Mouse (Mus musculus): ENCODE measurements around the gene Arxes2. TPM values are rescaled to one million over a fixed set of nuclear protein-coding genes. Genes with fewer than 3 reads are reported as not detected.
"Not testable (repeated sequence)": the region's sequence is repeated elsewhere in the genome, so short reads cannot be mapped to it uniquely, and the experiment has no call there.

Gene Arxes2
- polyA plus RNA-seq, 1 experiment from 2014 or later = 65.3 TPM

- Histone ChIP-seq H3K27ac (ENCODE audit: low read length) (no peak overlapping the region), H3K9ac (ENCODE audit: low read depth, low read length) (no peak overlapping the region), H3K27me3 (replicated peaks; ENCODE audit: control insufficient read depth, insufficient read depth, low read length) (no peaks in the 10 kb centered on the region), H3K9me3 (ENCODE audit: control insufficient read depth, low read length) (no peaks in the 10 kb centered on the region), H3K36me3 (ENCODE audit: control insufficient read depth, insufficient read depth, low read length) (no peaks in the 10 kb centered on the region), H3K4me3 (ENCODE audit: low read length) (no peak overlapping the region), H3K4me1 (ENCODE audit: control insufficient read depth, insufficient read depth, low read length) (no peaks in the 10 kb centered on the region), H3K4me2 (ENCODE audit: low read depth, low read length) (no peak overlapping the region)
- no peak for ATAC-seq
- 68% methylated on average over 1 of the region's 1 CpGs for WGBS
Observed at GRCm38 (mm10) chrX:136030331-136030730, 36.7 kb downstream of the Arxes2 start.

DNA sequence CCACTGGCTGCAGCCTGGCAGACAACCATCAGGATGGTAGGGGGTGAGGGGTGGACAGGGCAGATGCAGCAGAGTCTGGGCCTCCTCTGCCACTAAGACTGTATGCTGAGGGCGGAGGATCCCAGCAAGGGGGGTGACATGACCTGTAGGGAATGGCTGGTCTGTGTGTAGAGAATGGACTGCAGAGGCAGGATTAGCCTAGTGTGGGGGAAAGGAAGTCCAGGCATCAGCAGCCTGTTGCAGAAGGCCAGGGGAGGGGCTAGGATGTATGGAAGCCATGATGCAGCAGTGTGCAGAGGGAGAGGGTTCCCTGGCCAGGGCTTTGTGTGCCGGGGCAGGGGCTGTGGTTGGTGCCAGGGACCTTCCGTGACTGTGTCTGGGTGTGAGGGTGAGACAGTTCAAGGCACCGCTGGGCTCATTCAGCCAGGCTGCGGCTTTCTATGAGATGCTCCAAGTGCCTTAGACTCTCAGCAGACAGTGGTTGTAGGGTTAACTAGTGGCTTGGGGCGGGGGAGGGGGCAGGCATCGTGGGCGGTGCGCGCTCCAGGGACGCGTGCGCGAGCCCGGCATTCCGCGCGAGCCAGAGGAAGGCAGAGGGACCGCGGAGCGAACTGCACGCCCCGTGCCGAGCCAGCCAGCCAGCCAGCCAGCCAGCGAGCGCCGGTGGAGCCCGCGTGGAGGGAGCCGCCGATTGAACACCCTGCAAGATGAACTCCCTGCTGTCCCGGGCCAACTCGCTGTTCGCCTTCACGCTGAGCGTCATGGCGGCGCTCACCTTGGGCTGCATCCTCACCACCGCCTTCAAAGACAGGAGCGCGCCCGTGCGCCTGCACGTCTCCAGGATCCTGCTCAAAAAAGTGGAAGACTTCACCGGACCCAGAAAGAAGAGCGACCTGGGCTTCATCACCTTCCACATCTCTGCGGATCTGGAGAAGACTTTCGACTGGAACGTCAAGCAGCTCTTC, 39.5 kb downstream of the Arxes2 start, which contains the start of gene Arxes1:
Arxes1 (plus strand) TSS at position 569 of the 965 bp plus-strand sequence.
- peak within 1 kb of the TSS; percentile 27 for H3K4me3 ChIP-seq (ENCODE audit: low read length)
- not testable (repeated sequence) for H3K36me3 ChIP-seq (ENCODE audit: control insufficient read depth, insufficient read depth, low read length); H3K4me1 ChIP-seq (ENCODE audit: control insufficient read depth, insufficient read depth, low read length); H3K9me3 ChIP-seq (ENCODE audit: control insufficient read depth, low read length); H3K27me3 ChIP-seq (replicated peaks; ENCODE audit: control insufficient read depth, insufficient read depth, low read length); H3K27ac ChIP-seq (ENCODE audit: low read length); H3K9ac ChIP-seq (ENCODE audit: low read depth, low read length)
- WGBS = 10% methylated on average over 11 of the region's 49 CpGs
- H3K4me2 ChIP-seq (ENCODE audit: low read depth, low read length) = peak within 1 kb of the TSS; percentile 35; the same call in 1 of the 2 replicates
- peak; percentile 94 for ATAC-seq

- peaks cover 3% of the 10 kb centered on the region; the same call in 1 of the 2 replicates for H3K27me3 ChIP-seq (replicated peaks; ENCODE audit: control insufficient read depth, insufficient read depth, low read length)
- no peak for ATAC-seq
- WGBS = 83% methylated on average over 1 of the region's 1 CpGs
- H3K36me3 ChIP-seq (ENCODE audit: control insufficient read depth, insufficient read depth, low read length) = no peaks in the 10 kb centered on the region
- no peak overlapping the region for H3K27ac ChIP-seq (ENCODE audit: low read length)
- no peak overlapping the region for H3K9ac ChIP-seq (ENCODE audit: low read depth, low read length)
- H3K9me3 ChIP-seq (ENCODE audit: control insufficient read depth, low read length) = no peaks in the 10 kb centered on the region
- H3K4me1 ChIP-seq (ENCODE audit: control insufficient read depth, insufficient read depth, low read length) = no peaks in the 10 kb centered on the region
- no peak overlapping the region for H3K4me2 ChIP-seq (ENCODE audit: low read depth, low read length)
- no peak overlapping the region for H3K4me3 ChIP-seq (ENCODE audit: low read length)
Observed at GRCm38 (mm10) chrX:136043726-136044125, 50.1 kb downstream of the Arxes2 start.

Other genes with a start within 250 kb of the Arxes2 start
- 21.9 and 24.8 TPM in 2 replicates for gene Bhlhb9, start 196.2 kb upstream of the Arxes2 start, polyA plus RNA-seq (2015; fragmentation: Nextera tagmentation; extraction: Ambion mirVana)
- gene Gprasp2, start 154.8 kb upstream of the Arxes2 start, polyA plus RNA-seq (2015; fragmentation: Nextera tagmentation; extraction: Ambion mirVana) = 11.7 and 12.6 TPM in 2 replicates
- 19.3 and 22.1 TPM in 2 replicates for gene Arxes1, start 39.5 kb downstream of the Arxes2 start, polyA plus RNA-seq (2015; fragmentation: Nextera tagmentation; extraction: Ambion mirVana)
- gene Bex2, start 74.4 kb downstream of the Arxes2 start, polyA plus RNA-seq (2015; fragmentation: Nextera tagmentation; extraction: Ambion mirVana) = 106 and 108 TPM in 2 replicates
- 0.11 and 0.12 TPM in 2 replicates for gene Nxf3, start 91.4 kb downstream of the Arxes2 start, polyA plus RNA-seq (2015; fragmentation: Nextera tagmentation; extraction: Ambion mirVana)
- 242 and 258 TPM in 2 replicates for gene Bex4, start 145.2 kb downstream of the Arxes2 start, polyA plus RNA-seq (2015; fragmentation: Nextera tagmentation; extraction: Ambion mirVana)
- gene Tceal8, start 178.5 kb downstream of the Arxes2 start, polyA plus RNA-seq (2015; fragmentation: Nextera tagmentation; extraction: Ambion mirVana) = 232 and 243 TPM in 2 replicates
- gene Tceal5, start 210.1 kb downstream of the Arxes2 start, polyA plus RNA-seq (2015; fragmentation: Nextera tagmentation; extraction: Ambion mirVana) = 3.8 and 4.3 TPM in 2 replicates
- 0.84 and 0.95 TPM in 2 replicates for gene Tceal7, start 221.0 kb downstream of the Arxes2 start, polyA plus RNA-seq (2015; fragmentation: Nextera tagmentation; extraction: Ambion mirVana)
- 151 and 167 TPM in 2 replicates for gene Bex1, start 221.7 kb downstream of the Arxes2 start, polyA plus RNA-seq (2015; fragmentation: Nextera tagmentation; extraction: Ambion mirVana)